Mouse (Mus musculus) MEL (cell line): ENCODE data around the gene Chrm4. TPM values are rescaled to one million over a fixed set of nuclear protein-coding genes. Genes with fewer than 3 reads are reported as not detected.

Experiments
- DNase-seq: peaks from one replicate; pipeline ENCODE4 v3.0.0; 2011; ENCODE audit warnings: low read depth, low spot score
- H3K27ac ChIP-seq: 2 replicates; pipeline ENCODE4 v1.5.1; 2012; ENCODE audit warnings: low read depth, mild to moderate bottlenecking, control low read depth, low read length, moderate library complexity; ENCODE audit not compliant: control insufficient read depth
- H3K27me3 ChIP-seq, 2 experiments: fragments of 150-350 bp in 1 of 2; sonication (generic) in 1 of 2; 2 replicates each; pipeline ENCODE4 v1.6.1; 2012; ENCODE audit warnings: low read length in 2 of 2, mild to moderate bottlenecking in 2 of 2, improper control_type of control experiment in 1 of 2, moderate library complexity in 1 of 2; ENCODE audit not compliant: insufficient read depth in 2 of 2, control insufficient read depth in 1 of 2
- H3K36me3 ChIP-seq, 2 experiments: 2 replicates each; pipeline ENCODE4 v1.6.1; 2012 to 2014; ENCODE audit warnings: low read length in 2 of 2, improper control_type of control experiment in 1 of 2, inconsistent platforms in 1 of 2, mild to moderate bottlenecking in 1 of 2; ENCODE audit not compliant: insufficient read depth in 2 of 2, control insufficient read depth in 1 of 2
- H3K4me1 ChIP-seq, 2 experiments: fragments of 150-350 bp in 1 of 2; sonication (generic) in 1 of 2; 2 replicates each; pipeline ENCODE4 v1.6.1; 2012; ENCODE audit warnings: low read length in 2 of 2, improper control_type of control experiment in 1 of 2, mild to moderate bottlenecking in 1 of 2; ENCODE audit not compliant: insufficient read depth in 2 of 2, control insufficient read depth in 1 of 2
- H3K4me3 ChIP-seq, 2 experiments: fragments of 150-350 bp in 1 of 2; sonication (generic) in 1 of 2; 2 replicates each; pipeline ENCODE4 v1.5.1; 2012; ENCODE audit warnings: low read depth in 2 of 2, low read length in 2 of 2, mild to moderate bottlenecking in 2 of 2, moderate library complexity in 2 of 2, control low read depth in 1 of 2, improper control_type of control experiment in 1 of 2; ENCODE audit not compliant: control insufficient read depth in 1 of 2, insufficient read depth in 1 of 2
- H3K79me2 ChIP-seq: 2 replicates; pipeline ENCODE4 v1.6.1; 2012; ENCODE audit warnings: mild to moderate bottlenecking, low read length, moderate library complexity; ENCODE audit not compliant: control insufficient read depth, poor library complexity, insufficient read depth
- H3K9ac ChIP-seq: 2 replicates; pipeline ENCODE4 v1.6.1; 2012; ENCODE audit warnings: low read depth, mild to moderate bottlenecking, control low read depth, low read length, moderate library complexity; ENCODE audit not compliant: control insufficient read depth, poor library complexity, severe bottlenecking
- H3K9me3 ChIP-seq: fragments of 150-350 bp; sonication (generic); replicated peaks from 2 replicates; pipeline ENCODE4 v1.6.1; 2012; ENCODE audit warnings: mild to moderate bottlenecking, low read length, improper control_type of control experiment, moderate library complexity; ENCODE audit not compliant: insufficient read depth
- BHLHE40 ChIP-seq: IDR thresholded peaks from 2 replicates; pipeline ENCODE4 v1.6.1; 2012; ENCODE audit warnings: low read depth, mild to moderate bottlenecking, inconsistent platforms, low read length, improper control_type of control experiment, borderline replicate concordance
- CHD1 ChIP-seq: IDR thresholded peaks from 2 replicates; pipeline ENCODE4 v1.6.1; 2012; ENCODE audit warnings: low read depth, mild to moderate bottlenecking, inconsistent platforms, low read length, improper control_type of control experiment
- CHD2 ChIP-seq: IDR thresholded peaks from 2 replicates; pipeline ENCODE4 v1.6.1; 2011; ENCODE audit warnings: low read length, improper control_type of control experiment
- ELF1 ChIP-seq: IDR thresholded peaks from 2 replicates; pipeline ENCODE4 v1.6.1; 2014; ENCODE audit warnings: low read depth, mild to moderate bottlenecking, inconsistent platforms, low read length, improper control_type of control experiment, moderate library complexity
- EP300 ChIP-seq, 2 experiments: IDR thresholded peaks; 2 replicates each; pipeline ENCODE4 v1.6.1; 2011; ENCODE audit warnings: improper control_type of control experiment in 2 of 2, low read length in 2 of 2, low read depth in 1 of 2, mild to moderate bottlenecking in 1 of 2
- ETS1 ChIP-seq: IDR thresholded peaks from 2 replicates; pipeline ENCODE4 v1.6.1; 2012; ENCODE audit warnings: low read depth, mild to moderate bottlenecking, inconsistent platforms, low read length, improper control_type of control experiment, moderate library complexity
- GABPA ChIP-seq: IDR thresholded peaks from 2 replicates; pipeline ENCODE4 v1.6.1; 2012; ENCODE audit warnings: low read depth, mild to moderate bottlenecking, inconsistent platforms, low read length, improper control_type of control experiment, moderate library complexity
- GATA1 ChIP-seq: IDR thresholded peaks from 2 replicates; pipeline ENCODE4 v1.6.1; 2011; ENCODE audit warnings: low read depth, low read length, improper control_type of control experiment
- JUND ChIP-seq: IDR thresholded peaks from 2 replicates; pipeline ENCODE4 v1.6.1; 2011; ENCODE audit warnings: low read depth, mild to moderate bottlenecking, improper control_type of control experiment, low read length
- MAZ ChIP-seq: IDR thresholded peaks from 2 replicates; pipeline ENCODE4 v1.6.1; 2012; ENCODE audit warnings: low read depth, mild to moderate bottlenecking, inconsistent platforms, low read length, improper control_type of control experiment
- MXI1 ChIP-seq: IDR thresholded peaks from 2 replicates; pipeline ENCODE4 v1.6.1; 2011; ENCODE audit warnings: mild to moderate bottlenecking, low read depth, low read length, improper control_type of control experiment
- MYC ChIP-seq: IDR thresholded peaks from 2 replicates; pipeline ENCODE4 v1.6.1; 2011; ENCODE audit warnings: low read depth, mild to moderate bottlenecking, low read length, improper control_type of control experiment, moderate library complexity
- NELFE ChIP-seq: IDR thresholded peaks from 2 replicates; pipeline ENCODE4 v1.6.1; 2011; ENCODE audit warnings: low read depth, low read length, improper control_type of control experiment
- NRF1 ChIP-seq: IDR thresholded peaks from 2 replicates; pipeline ENCODE4 v1.6.1; 2014; ENCODE audit warnings: low read depth, mild to moderate bottlenecking, inconsistent platforms, low read length, improper control_type of control experiment, moderate library complexity; ENCODE audit not compliant: poor library complexity, insufficient read depth, severe bottlenecking
- POLR2AphosphoS5 ChIP-seq: IDR thresholded peaks from 2 replicates; pipeline ENCODE4 v1.6.1; 2012; ENCODE audit warnings: low read depth, borderline replicate concordance, mild to moderate bottlenecking, inconsistent platforms, low read length, moderate library complexity, mixed read lengths
- RAD21 ChIP-seq: IDR thresholded peaks from 2 replicates; pipeline ENCODE4 v1.6.1; 2011; ENCODE audit warnings: mild to moderate bottlenecking, low read depth, low read length, improper control_type of control experiment
- RCOR1 ChIP-seq: IDR thresholded peaks from 2 replicates; pipeline ENCODE4 v1.6.1; 2012; ENCODE audit warnings: low read depth, mild to moderate bottlenecking, inconsistent platforms, low read length, improper control_type of control experiment
- SIN3A ChIP-seq: IDR thresholded peaks from 2 replicates; pipeline ENCODE4 v1.6.1; 2012; ENCODE audit warnings: low read length, improper control_type of control experiment, inconsistent platforms
- TAL1 ChIP-seq: IDR thresholded peaks from 2 replicates; pipeline ENCODE4 v1.6.1; 2012; ENCODE audit warnings: mild to moderate bottlenecking, inconsistent platforms, low read length, moderate library complexity, mixed read lengths
- TBP ChIP-seq: IDR thresholded peaks from 2 replicates; pipeline ENCODE4 v1.8.0; 2011; ENCODE audit warnings: low read depth, low read length, improper control_type of control experiment
- TCF12 ChIP-seq: IDR thresholded peaks from 2 replicates; pipeline ENCODE4 v1.6.1; 2014; ENCODE audit warnings: low read depth, mild to moderate bottlenecking, inconsistent platforms, low read length, improper control_type of control experiment, moderate library complexity
- ZC3H11A ChIP-seq: IDR thresholded peaks from 2 replicates; pipeline ENCODE4 v1.6.1; 2012; ENCODE audit warnings: low read depth, mild to moderate bottlenecking, inconsistent platforms, low read length, improper control_type of control experiment
- ZKSCAN1 ChIP-seq: IDR thresholded peaks from 2 replicates; pipeline ENCODE4 v1.6.1; 2012; ENCODE audit warnings: low read depth, mild to moderate bottlenecking, inconsistent platforms, low read length, improper control_type of control experiment, moderate library complexity
- ZNF384 ChIP-seq: IDR thresholded peaks from 2 replicates; pipeline ENCODE4 v1.6.1; 2012; ENCODE audit warnings: low read depth, mild to moderate bottlenecking, inconsistent platforms, low read length, improper control_type of control experiment
- polyA plus RNA-seq, 2 experiments: library from polyadenylated mRNA; stranded (reverse) in 1 of 2; unstranded in 1 of 2; fragments of >175 nt in 1 of 2; fragments of >200 nt in 1 of 2; gene quantifications; 2 replicates each; pipeline versions ENCODE4 v1.2.1 to v1.2.4; 2012; ENCODE audit warnings: low replicate concordance in 2 of 2, low read depth in 1 of 2; ENCODE audit not compliant: insufficient read length in 2 of 2, insufficient read depth in 1 of 2, missing spikeins in 1 of 2
- total RNA-seq: library from RNA; depleted of rRNA; stranded (reverse); fragments of 300-350 nt; gene quantifications from 2 replicates; pipeline ENCODE4 v1.2.3, GENCODE M21; 2012

Chrm4 gene
- total and polyA plus RNA-seq, 3 experiments, result 21.5 to 29.0 TPM; not detected in 1

GRCm38 (mm10) chr2:91906141-91906540, 20.9 kb upstream of the Chrm4 start:
- no peaks in the 10 kb centered on the region for H3K4me1 ChIP-seq
- H3K27me3 ChIP-seq, result no peaks in the 10 kb centered on the region
- no peaks in the 10 kb centered on the region for H3K9me3 ChIP-seq
- no peak overlapping the region for H3K27ac ChIP-seq
- no peaks in the 10 kb centered on the region for H3K79me2 ChIP-seq
- H3K4me3 ChIP-seq, result no peak overlapping the region
- DNase-seq, result no peak
- H3K9ac ChIP-seq, result no peak overlapping the region
- TF ChIP-seq POLR2AphosphoS5 (no peak), GABPA (no peak), BHLHE40 (no peak), JUND (no peak)
- TF ChIP-seq, all 39 proteins: peak for 0
- peaks cover 3 to 8% of the 10 kb centered on the region in 2 experiments; a peak in 3 of 4 replicates for H3K36me3 ChIP-seq

GRCm38 (mm10) chr2:91912616-91913015, 14.4 kb upstream of the Chrm4 start:
- peaks cover 2% of the 10 kb centered on the region; the same call in 1 of the 2 replicates for H3K79me2 ChIP-seq
- H3K27ac ChIP-seq, result peak overlapping the region; percentile 74
- no peaks in the 10 kb centered on the region for H3K9me3 ChIP-seq
- H3K9ac ChIP-seq, result no peak overlapping the region
- peak; percentile 53 for DNase-seq
- H3K27me3 ChIP-seq, result no peaks in the 10 kb centered on the region
- H3K4me3 ChIP-seq, result no peak overlapping the region
- peaks cover 42 to 53% of the 10 kb centered on the region in 2 experiments for H3K4me1 ChIP-seq
- TF ChIP-seq NELFE (no peak), TAL1 (no peak), ZKSCAN1 (no peak), MAZ (no peak), NRF1 (peak; percentile 54; the same call in 1 of the 2 replicates), GATA1 (0 out of 2 replicates have a peak, but pooled peaks have one; percentile 24), TBP (no peak), RCOR1 (no peak)
- TF ChIP-seq, all 39 proteins: peak for 2
- peaks cover 9 to 52% of the 10 kb centered on the region in 2 experiments for H3K36me3 ChIP-seq

- Histone ChIP-seq H3K27me3 (no peaks in the 10 kb centered on the region), H3K9me3 (no peaks in the 10 kb centered on the region), H3K79me2 (peaks cover 2% of the 10 kb centered on the region; the same call in 1 of the 2 replicates), H3K36me3 (peaks cover 8 to 52% of the 10 kb centered on the region in 2 experiments), H3K9ac (peak overlapping the region; percentile 24), H3K4me1 (peaks cover 42 to 53% of the 10 kb centered on the region in 2 experiments), H3K4me3 (no peak overlapping the region; a peak in 1 of 4 replicates), H3K27ac (peak overlapping the region; percentile 74)
- DNase-seq, result peak; percentile 85
- TF ChIP-seq ZNF384 (no peak), BHLHE40 (0 out of 2 replicates have a peak, but pooled peaks have one; percentile 23), RAD21 (no peak), TCF12 (peak; percentile 32; the same call in 1 of the 2 replicates), GATA1 (peak; percentile 88), MXI1 (no peak), SIN3A (peak; percentile 70), MYC (no peak), EP300 (IDR thresholded peaks at IDR 0.05; ENCODE audit: low read depth in 1 of 2, low read length in 2 of 2) (peak; percentile 51 to 66; a peak in 3 of 4 replicates), CHD1 (no peak), CHD2 (no peak), ETS1 (peak; percentile 47; the same call in 1 of the 2 replicates), TBP (0 out of 2 replicates have a peak, but pooled peaks have one; percentile 36), ELF1 (peak; percentile 42; the same call in 1 of the 2 replicates), ZC3H11A (no peak)
These were observed 13.5 kb upstream of the Chrm4 start for GRCm38 (mm10) chr2:91913328-91914110.
